In the genomic region with DNA sequence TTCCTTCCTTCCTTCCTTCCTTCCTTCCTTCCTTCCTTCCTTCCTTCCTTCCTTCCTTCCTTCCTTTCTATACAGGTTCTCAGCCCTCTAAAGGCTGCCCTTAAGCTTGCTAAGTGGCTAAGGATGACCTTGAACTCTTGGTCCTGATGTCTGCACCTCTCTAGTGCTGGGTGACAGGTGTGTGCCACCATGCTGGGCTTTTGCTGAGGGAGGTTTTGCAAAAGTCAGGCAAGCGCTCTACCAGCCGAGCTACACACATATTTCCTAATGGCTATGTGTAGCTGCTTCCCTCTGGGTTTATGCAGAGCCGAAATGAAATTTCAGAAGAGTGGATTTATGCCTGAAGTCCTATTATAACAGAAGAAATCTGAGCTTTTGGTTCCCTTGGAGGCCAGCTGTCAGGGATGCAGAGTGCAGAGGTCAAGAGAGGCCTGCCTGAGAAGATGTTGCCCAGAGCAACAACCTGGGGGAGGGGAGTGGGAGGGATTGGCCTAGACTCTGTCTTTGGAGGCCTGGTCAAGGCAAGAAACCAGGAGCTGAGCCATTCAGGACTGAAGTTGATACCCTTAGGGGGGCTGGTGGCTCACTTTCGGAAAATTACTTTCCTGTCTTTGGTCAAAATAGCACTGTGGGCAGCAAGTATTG, we compare ENCODE assay signal across 8 mouse cellular contexts. TPM values are rescaled to one million over a fixed set of nuclear protein-coding genes. Genes with fewer than 3 reads are reported as not detected.
DNase-seq lines count a peak whose midpoint lies in the region; ATAC-seq and TF ChIP-seq lines count a peak whose summit lies in the region.

No protein-coding gene starts in this region.

- peak; percentile 58 for ATAC-seq in limb, embryonic 13.5 days (ENCODE audit: low FRiP score, low read depth)
- ATAC-seq in stomach, postnatal 0 days (ENCODE audit: low FRiP score, low TSS enrichment) = no peak
- ATAC-seq in cerebellum, adult (ENCODE audit: insufficient number of reproducible peaks, low FRiP score, low TSS enrichment) = no peak

- no peak for TF ChIP-seq POLR2A in bone marrow, adult 2 months (IDR thresholded peaks at IDR 0.05; ENCODE audit: borderline replicate concordance, control insufficient read depth, low read depth, low read length)

- WGBS in bone marrow, adult 2 months = 64% methylated on average over 4 of the region's 4 CpGs
- 70% methylated on average over 4 of the region's 4 CpGs for WGBS in heart, embryonic 10.5 days
- WGBS in limb, embryonic 13.5 days = 18% methylated on average over 4 of the region's 4 CpGs
- WGBS in stomach, postnatal 0 days = 58% methylated on average over 4 of the region's 4 CpGs

- peak overlapping the region; percentile 49 for H3K4me2 ChIP-seq in limb, embryonic 13.5 days (replicated peaks)
- no peak overlapping the region for H3K4me2 ChIP-seq in stomach, postnatal 0 days (replicated peaks; ENCODE audit: low read depth)

- H3K36me3 ChIP-seq in heart, embryonic 10.5 days = no peaks in the 10 kb centered on the region
- H3K36me3 ChIP-seq in limb, embryonic 13.5 days = no peaks in the 10 kb centered on the region
- H3K36me3 ChIP-seq in stomach, postnatal 0 days (ENCODE audit: control insufficient read depth, insufficient read depth, low read length) = no peaks in the 10 kb centered on the region

- peaks cover 1% of the 10 kb centered on the region for H3K4me1 ChIP-seq in bone marrow, adult 2 months (ENCODE audit: control insufficient read depth, insufficient read depth, low read length)
- peaks cover 61% of the 10 kb centered on the region for H3K4me1 ChIP-seq in heart, embryonic 10.5 days
- peaks cover 76% of the 10 kb centered on the region for H3K4me1 ChIP-seq in limb, embryonic 13.5 days
- H3K4me1 ChIP-seq in stomach, postnatal 0 days (replicated peaks; ENCODE audit: control insufficient read depth, insufficient read depth) = peaks cover 7% of the 10 kb centered on the region; the same call in 1 of the 2 replicates

- H3K4me3 ChIP-seq in bone marrow, adult 2 months (replicated peaks; ENCODE audit: control insufficient read depth, low read depth, low read length) = no peak overlapping the region
- no peak overlapping the region for H3K4me3 ChIP-seq in heart, embryonic 10.5 days
- no peak overlapping the region for H3K4me3 ChIP-seq in limb, embryonic 13.5 days
- no peak overlapping the region for H3K4me3 ChIP-seq in stomach, postnatal 0 days (ENCODE audit: low read depth, low read length)

- peak; percentile 70 for DNase-seq in ES-CJ7 (ENCODE audit: low read depth, low spot score)
- DNase-seq in heart, embryonic 10.5 days (ENCODE audit: low spot score) = no peak
- no peak for DNase-seq in stomach, postnatal 0 days (ENCODE audit: low spot score)
- no peak for DNase-seq in layer of hippocampus, adult 9-11 months
- no peak for DNase-seq in frontal cortex, postnatal 36 days (ENCODE audit: low spot score in 2 of 2)

- H3K9me3 ChIP-seq in heart, embryonic 10.5 days = no peaks in the 10 kb centered on the region
- no peaks in the 10 kb centered on the region for H3K9me3 ChIP-seq in limb, embryonic 13.5 days
- H3K9me3 ChIP-seq in stomach, postnatal 0 days (ENCODE audit: control insufficient read depth, low read length) = no peaks in the 10 kb centered on the region

- H3K9ac ChIP-seq in limb, embryonic 13.5 days = no peak overlapping the region
- H3K9ac ChIP-seq in stomach, postnatal 0 days (ENCODE audit: low read length) = no peak overlapping the region

- no peak for TF ChIP-seq EP300 in stomach, postnatal 0 days (optimal IDR thresholded peaks at IDR 0.05)

- no peak for TF ChIP-seq CTCF in bone marrow, adult 2 months (IDR thresholded peaks at IDR 0.05; ENCODE audit: control insufficient read depth, insufficient read depth, low read length)
- TF ChIP-seq CTCF in stomach, postnatal 0 days (IDR thresholded peaks at IDR 0.05; ENCODE audit: low read depth) = no peak

- peak overlapping the region; percentile 85; the same call in 1 of the 2 replicates for H3K27ac ChIP-seq in bone marrow, adult 2 months (ENCODE audit: control insufficient read depth, insufficient read depth, low read depth, low read length, poor library complexity)
- H3K27ac ChIP-seq in heart, embryonic 10.5 days = peak overlapping the region; percentile 82
- H3K27ac ChIP-seq in limb, embryonic 13.5 days = peak overlapping the region; percentile 99
- peak overlapping the region; percentile 88 for H3K27ac ChIP-seq in stomach, postnatal 0 days (replicated peaks)

- H3K27me3 ChIP-seq in heart, embryonic 10.5 days (ENCODE audit: insufficient read depth, poor library complexity, severe bottlenecking) = no peaks in the 10 kb centered on the region
- no peaks in the 10 kb centered on the region for H3K27me3 ChIP-seq in limb, embryonic 13.5 days
- no peaks in the 10 kb centered on the region for H3K27me3 ChIP-seq in stomach, postnatal 0 days (ENCODE audit: control insufficient read depth, insufficient read depth, low read length)

RNA-seq across cellular contexts. Expression of a gene that starts 24.1 kb away (rescaled TPM):
- 2.5 and 11.3 TPM in 2 replicates for polyA plus RNA-seq in bone marrow, adult 2 months (2011; ENCODE audit: insufficient read depth, insufficient read length, low replicate concordance, missing spikeins)
- polyA plus RNA-seq in heart, embryonic 10.5 days (2016; fragmentation: Nextera tagmentation; extraction: Ambion mirVana) = 94.7 and 103 TPM in 2 replicates
- 171 and 181 TPM in 2 replicates for polyA plus RNA-seq in limb, embryonic 13.5 days (2015; fragmentation: Nextera tagmentation; extraction: Ambion mirVana)
- 44.2 and 49.1 TPM in 2 replicates for polyA plus RNA-seq in stomach, postnatal 0 days (2015; fragmentation: Nextera tagmentation; extraction: Ambion mirVana)
